Mouse (Mus musculus) hindbrain, embryonic 13.5 days (tissue): ENCODE results near the gene Kat2a. TPM values are rescaled to one million over a fixed set of nuclear protein-coding genes. Genes with fewer than 3 reads are reported as not detected.

ENCODE experiments used
- ATAC-seq: fragments of 200-750 bp; cut with Nextera tagmentation; 2 replicates; pipeline ENCODE4 v1.8.0; 2017; ENCODE audit warnings: moderate TSS enrichment; ENCODE audit not compliant: low FRiP score
- H3K27ac ChIP-seq: fragments of 300-500 bp; sonication (generic); 2 replicates; pipeline ENCODE4 v1.5.1; 2015; ENCODE audit warnings: inconsistent platforms, mild to moderate bottlenecking, moderate library complexity
- H3K27me3 ChIP-seq: fragments of 300-500 bp; sonication (generic); 2 replicates; pipeline ENCODE4 v1.6.1; 2015; ENCODE audit warnings: mild to moderate bottlenecking, inconsistent platforms
- H3K36me3 ChIP-seq: fragments of 300-500 bp; sonication (generic); 2 replicates; pipeline ENCODE4 v1.6.1; 2015; ENCODE audit warnings: mild to moderate bottlenecking, inconsistent platforms
- H3K4me1 ChIP-seq: fragments of 300-500 bp; sonication (generic); replicated peaks from 2 replicates; pipeline ENCODE4 v1.6.1; 2015; ENCODE audit warnings: inconsistent platforms
- H3K4me2 ChIP-seq: fragments of 300-500 bp; sonication (generic); 2 replicates; pipeline ENCODE4 v1.6.1; 2015; ENCODE audit warnings: inconsistent platforms, mild to moderate bottlenecking, moderate library complexity
- H3K4me3 ChIP-seq: fragments of 300-500 bp; sonication (generic); 2 replicates; pipeline ENCODE4 v1.5.1; 2015; ENCODE audit warnings: mild to moderate bottlenecking, inconsistent platforms
- H3K9ac ChIP-seq: fragments of 300-500 bp; sonication (generic); 2 replicates; pipeline ENCODE4 v1.6.1; 2015; ENCODE audit warnings: mild to moderate bottlenecking, inconsistent platforms
- H3K9me3 ChIP-seq: fragments of 300-500 bp; sonication (generic); 2 replicates; pipeline ENCODE4 v1.6.1; 2016; ENCODE audit warnings: inconsistent platforms
- WGBS: fragments of 180-500 bp; shearing (Covaris S2); methylation state at CpG from one replicate; pipeline ENCODE4 v1.1.7; 2015; 5-methylcytosine and 5-hydroxymethylcytosine counted together
- polyA plus RNA-seq: library from polyadenylated mRNA; unstranded; fragments of >200 nt; fragmentation: Nextera tagmentation; extraction: Ambion mirVana; gene quantifications from 2 replicates; pipeline ENCODE4 v1.2.1, GENCODE M21; 2015

Gene Kat2a
- polyA plus RNA-seq, 1 experiment from 2014 or later, result 47.4 TPM

GRCm38 (mm10) chr11:100730477-100731205 lies 18.4 kb upstream of the Kat2a start:
- no peaks in the 10 kb centered on the region for H3K9me3 ChIP-seq
- no peaks in the 10 kb centered on the region for H3K27me3 ChIP-seq
- H3K36me3 ChIP-seq, result peaks cover 32% of the 10 kb centered on the region
- no peak overlapping the region for H3K9ac ChIP-seq
- no peak overlapping the region for H3K27ac ChIP-seq
- H3K4me3 ChIP-seq, result no peak overlapping the region
- no peak for ATAC-seq
- peaks cover 2% of the 10 kb centered on the region for H3K4me1 ChIP-seq
- WGBS, result 89% methylated on average over 6 of the region's 6 CpGs
- H3K4me2 ChIP-seq, result no peak overlapping the region

GRCm38 (mm10) chr11:100729976-100730375 lies 17.7 kb upstream of the Kat2a start:
- Histone ChIP-seq H3K27me3 (no peaks in the 10 kb centered on the region), H3K9ac (no peak overlapping the region), H3K4me1 (no peaks in the 10 kb centered on the region), H3K4me2 (no peak overlapping the region), H3K36me3 (peaks cover 30% of the 10 kb centered on the region), H3K9me3 (no peaks in the 10 kb centered on the region), H3K27ac (no peak overlapping the region), H3K4me3 (no peak overlapping the region)
- no peak for ATAC-seq
- 94% methylated on average over 4 of the region's 4 CpGs for WGBS

GRCm38 (mm10) chr11:100728601-100729000 lies 16.3 kb upstream of the Kat2a start:
- peaks cover 30% of the 10 kb centered on the region for H3K36me3 ChIP-seq
- no peaks in the 10 kb centered on the region for H3K4me1 ChIP-seq
- no peak overlapping the region for H3K4me3 ChIP-seq
- no peak overlapping the region for H3K4me2 ChIP-seq
- H3K9ac ChIP-seq, result no peak overlapping the region
- H3K9me3 ChIP-seq, result no peaks in the 10 kb centered on the region
- no peaks in the 10 kb centered on the region for H3K27me3 ChIP-seq
- ATAC-seq, result no peak
- H3K27ac ChIP-seq, result no peak overlapping the region
- 87% methylated on average over 6 of the region's 6 CpGs for WGBS

- Histone ChIP-seq H3K4me1 (peaks cover 4% of the 10 kb centered on the region), H3K36me3 (peaks cover 19% of the 10 kb centered on the region), H3K4me3 (no peak overlapping the region), H3K9me3 (no peaks in the 10 kb centered on the region), H3K27ac (no peak overlapping the region), H3K4me2 (no peak overlapping the region), H3K27me3 (no peaks in the 10 kb centered on the region), H3K9ac (no peak overlapping the region)
- WGBS, result 99% methylated on average over 3 of the region's 3 CpGs
- ATAC-seq, result no peak
Observed at GRCm38 (mm10) chr11:100727201-100727600, 14.9 kb upstream of the Kat2a start.

- 0 out of 2 replicates have a peak overlapping the region, but pooled peaks have one; percentile 1 for H3K27ac ChIP-seq
- no peaks in the 10 kb centered on the region for H3K9me3 ChIP-seq
- no peak overlapping the region for H3K4me3 ChIP-seq
- WGBS, result 61% methylated on average over 5 of the region's 5 CpGs
- peaks cover 13% of the 10 kb centered on the region for H3K36me3 ChIP-seq
- H3K4me1 ChIP-seq, result peaks cover 23% of the 10 kb centered on the region
- ATAC-seq, result no peak
- no peak overlapping the region for H3K4me2 ChIP-seq
- H3K27me3 ChIP-seq, result no peaks in the 10 kb centered on the region
- no peak overlapping the region for H3K9ac ChIP-seq
Observed at GRCm38 (mm10) chr11:100724919-100725512, 12.8 kb upstream of the Kat2a start.

GRCm38 (mm10) chr11:100722493-100723028 lies 10.3 kb upstream of the Kat2a start:
- H3K36me3 ChIP-seq, result peaks cover 24% of the 10 kb centered on the region
- 57% methylated on average over 2 of the region's 2 CpGs for WGBS
- no peaks in the 10 kb centered on the region for H3K9me3 ChIP-seq
- H3K4me3 ChIP-seq, result no peak overlapping the region
- no peak overlapping the region for H3K4me2 ChIP-seq
- ATAC-seq, result no peak
- peaks cover 28% of the 10 kb centered on the region for H3K4me1 ChIP-seq
- no peaks in the 10 kb centered on the region for H3K27me3 ChIP-seq
- H3K9ac ChIP-seq, result no peak overlapping the region; the same call in 1 of the 2 replicates
- peak overlapping the region; percentile 24; the same call in 1 of the 2 replicates for H3K27ac ChIP-seq

GRCm38 (mm10) chr11:100721776-100722492 lies 9.7 kb upstream of the Kat2a start:
- no peak overlapping the region for H3K4me3 ChIP-seq
- H3K27me3 ChIP-seq, result no peaks in the 10 kb centered on the region
- H3K4me2 ChIP-seq, result no peak overlapping the region
- H3K36me3 ChIP-seq, result peaks cover 30% of the 10 kb centered on the region
- no peak overlapping the region for H3K9ac ChIP-seq
- no peaks in the 10 kb centered on the region for H3K9me3 ChIP-seq
- H3K27ac ChIP-seq, result peak overlapping the region; percentile 24; the same call in 1 of the 2 replicates
- no peak for ATAC-seq
- H3K4me1 ChIP-seq, result peaks cover 28% of the 10 kb centered on the region
- WGBS, result 76% methylated on average over 8 of the region's 8 CpGs

GRCm38 (mm10) chr11:100721254-100721653 lies 9.0 kb upstream of the Kat2a start:
- Histone ChIP-seq H3K27ac (peak overlapping the region; percentile 67; the same call in 1 of the 2 replicates), H3K4me3 (no peak overlapping the region), H3K9me3 (no peaks in the 10 kb centered on the region), H3K4me2 (no peak overlapping the region), H3K9ac (no peak overlapping the region), H3K4me1 (peaks cover 28% of the 10 kb centered on the region), H3K36me3 (peaks cover 36% of the 10 kb centered on the region), H3K27me3 (no peaks in the 10 kb centered on the region)
- 75% methylated on average over 4 of the region's 4 CpGs for WGBS
- ATAC-seq, result no peak

GRCm38 (mm10) chr11:100720345-100720744 lies 8.1 kb upstream of the Kat2a start:
- H3K36me3 ChIP-seq, result peaks cover 45% of the 10 kb centered on the region
- no peaks in the 10 kb centered on the region for H3K9me3 ChIP-seq
- no peak for ATAC-seq
- no peak overlapping the region for H3K4me3 ChIP-seq
- peak overlapping the region; percentile 67 for H3K27ac ChIP-seq
- H3K4me2 ChIP-seq, result no peak overlapping the region
- peak overlapping the region; percentile 19; the same call in 1 of the 2 replicates for H3K9ac ChIP-seq
- WGBS, result 79% methylated on average over 5 of the region's 5 CpGs
- H3K27me3 ChIP-seq, result no peaks in the 10 kb centered on the region
- H3K4me1 ChIP-seq, result peaks cover 28% of the 10 kb centered on the region

GRCm38 (mm10) chr11:100719893-100720292 lies 7.6 kb upstream of the Kat2a start:
- Histone ChIP-seq H3K36me3 (peaks cover 50% of the 10 kb centered on the region), H3K9ac (no peak overlapping the region), H3K4me3 (no peak overlapping the region), H3K27ac (peak overlapping the region; percentile 67; the same call in 1 of the 2 replicates), H3K4me2 (no peak overlapping the region), H3K4me1 (peaks cover 30% of the 10 kb centered on the region), H3K9me3 (no peaks in the 10 kb centered on the region), H3K27me3 (no peaks in the 10 kb centered on the region)
- WGBS, result 89% methylated on average over 11 of the region's 11 CpGs
- ATAC-seq, result no peak

GRCm38 (mm10) chr11:100719312-100719711 lies 7.0 kb upstream of the Kat2a start:
- Histone ChIP-seq H3K27ac (peak overlapping the region; percentile 67; the same call in 1 of the 2 replicates), H3K4me2 (no peak overlapping the region), H3K9me3 (no peaks in the 10 kb centered on the region), H3K27me3 (no peaks in the 10 kb centered on the region), H3K36me3 (peaks cover 51% of the 10 kb centered on the region), H3K9ac (no peak overlapping the region), H3K4me3 (no peak overlapping the region), H3K4me1 (peaks cover 33% of the 10 kb centered on the region)
- no peak for ATAC-seq
- 83% methylated on average over 3 of the region's 3 CpGs for WGBS

GRCm38 (mm10) chr11:100718866-100719265 lies 6.6 kb upstream of the Kat2a start:
- peaks cover 51% of the 10 kb centered on the region for H3K36me3 ChIP-seq
- no peak overlapping the region for H3K4me3 ChIP-seq
- WGBS, result 84% methylated on average over 4 of the region's 4 CpGs
- peaks cover 38% of the 10 kb centered on the region for H3K4me1 ChIP-seq
- no peaks in the 10 kb centered on the region for H3K9me3 ChIP-seq
- ATAC-seq, result no peak
- H3K27ac ChIP-seq, result no peak overlapping the region
- no peaks in the 10 kb centered on the region for H3K27me3 ChIP-seq
- no peak overlapping the region for H3K9ac ChIP-seq
- H3K4me2 ChIP-seq, result no peak overlapping the region
